Mouse (Mus musculus) small intestine, adult 2 months (tissue): ENCODE measurements around the gene Defb28.

Experiments
- CTCF ChIP-seq: fragments of 200-500 bp; IDR thresholded peaks from 2 replicates; pipeline ENCODE4 v1.5.1; 2012; ENCODE audit warnings: low read depth, mild to moderate bottlenecking, control low read depth, inconsistent platforms, low read length, moderate library complexity, mixed read lengths; ENCODE audit not compliant: insufficient replicate concordance, insufficient read length; ENCODE audit errors: extremely low read depth
- POLR2A ChIP-seq: fragments of 200-500 bp; IDR thresholded peaks from 2 replicates; pipeline ENCODE4 v1.6.1; 2012; ENCODE audit warnings: low read depth, mild to moderate bottlenecking, control low read depth, inconsistent platforms, low read length, moderate library complexity

DNA sequence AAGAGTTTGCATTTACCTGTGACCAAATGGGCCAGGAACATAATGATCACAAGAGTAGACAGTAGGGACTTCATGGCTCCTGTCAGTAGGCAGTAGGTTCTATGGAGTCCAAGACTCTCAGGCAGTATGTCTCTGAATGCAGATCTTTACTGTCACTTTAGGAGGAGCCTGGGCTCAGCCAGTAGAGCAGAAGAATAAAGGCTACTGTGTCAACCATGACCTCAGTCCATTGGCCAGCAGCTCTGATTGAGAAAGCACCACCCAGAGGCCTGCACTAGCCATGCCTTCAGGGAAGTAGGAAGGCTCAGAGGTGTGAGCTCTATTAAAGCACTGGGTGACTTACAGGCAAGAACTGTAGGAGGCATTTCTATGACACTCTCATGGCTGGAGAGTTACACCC, 28.0 kb upstream of the Defb28 start, which contains the start of gene Defb22:
- TF ChIP-seq POLR2A (no peak), CTCF (no peak)
